Mouse (Mus musculus): ENCODE measurements around the gene Gm12258. TPM values are rescaled to one million over a fixed set of nuclear protein-coding genes. Genes with fewer than 3 reads are reported as not detected.

Gm12258 gene
- total RNA-seq, 2 experiments from 2014 or later = 0.78 TPM

- no peak for DNase-seq (ENCODE audit: low spot score)
Measured at GRCm38 (mm10) chr11:58901080-58901479, 54.1 kb downstream of the Gm12258 start.

DNA sequence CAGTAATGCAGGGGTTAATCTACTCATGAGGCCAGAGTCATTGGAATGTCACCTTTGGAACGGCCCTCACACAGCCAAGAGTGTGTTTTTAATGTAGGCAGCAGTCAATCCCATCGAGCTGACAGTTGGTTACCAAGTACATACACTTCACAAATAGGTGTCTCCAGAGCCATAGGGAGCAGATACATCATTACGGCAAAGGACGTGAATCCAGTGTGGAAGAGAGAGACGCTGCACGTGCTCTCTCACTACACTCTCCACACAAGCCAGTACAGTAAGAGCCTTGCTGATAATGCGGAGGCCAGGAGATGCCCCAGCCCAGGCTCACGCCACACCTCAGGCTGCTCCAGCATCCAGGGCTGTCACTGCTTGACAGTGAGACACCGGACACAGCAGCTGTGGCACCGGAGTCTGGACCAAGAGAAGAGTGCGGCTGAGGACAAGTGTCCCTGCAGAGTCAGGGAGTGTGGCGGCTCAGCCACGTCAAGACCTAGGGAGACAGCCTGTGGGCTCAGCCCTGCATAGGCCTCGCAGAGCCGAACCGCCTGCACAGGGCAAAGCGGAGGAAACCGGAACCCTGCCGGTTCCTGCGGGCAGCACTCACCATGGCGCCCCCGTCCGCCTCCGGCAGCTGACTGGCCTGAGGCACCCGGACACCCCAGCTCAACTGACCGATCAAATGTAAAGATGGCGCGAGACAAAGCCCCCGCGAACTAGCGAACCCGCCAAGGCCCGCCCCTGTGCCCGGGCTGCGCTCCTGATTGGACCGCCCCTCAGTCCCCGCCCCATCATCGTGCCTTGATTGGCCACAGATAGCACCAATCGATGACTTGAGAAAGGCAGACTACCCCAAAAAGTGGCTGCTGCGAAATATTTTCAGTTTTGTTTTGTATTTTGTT is 56.8 kb downstream of the Gm12258 start, which contains the start of gene Zfp39:
Gene Zfp39 (minus strand): TSS at position 715 of the 899 bp plus-strand sequence.
- peak; percentile 98 for DNase-seq (ENCODE audit: low spot score)

DNA sequence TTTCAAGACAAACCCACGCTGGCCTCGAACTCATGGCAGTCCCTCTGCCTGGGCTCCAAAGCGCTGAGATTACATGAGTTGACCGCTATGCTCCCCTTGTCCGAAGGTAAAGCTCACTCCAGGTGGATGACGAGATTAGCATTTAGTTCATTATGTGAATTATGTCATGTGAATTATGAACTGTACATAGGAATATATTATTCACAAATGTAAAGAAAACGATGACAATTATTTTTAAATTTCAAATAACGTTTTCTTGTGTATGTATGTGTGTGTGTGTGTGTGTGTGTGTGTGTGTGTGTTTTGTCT is 57.4 kb downstream of the Gm12258 start:
- no peak for DNase-seq (ENCODE audit: low spot score)

DNA sequence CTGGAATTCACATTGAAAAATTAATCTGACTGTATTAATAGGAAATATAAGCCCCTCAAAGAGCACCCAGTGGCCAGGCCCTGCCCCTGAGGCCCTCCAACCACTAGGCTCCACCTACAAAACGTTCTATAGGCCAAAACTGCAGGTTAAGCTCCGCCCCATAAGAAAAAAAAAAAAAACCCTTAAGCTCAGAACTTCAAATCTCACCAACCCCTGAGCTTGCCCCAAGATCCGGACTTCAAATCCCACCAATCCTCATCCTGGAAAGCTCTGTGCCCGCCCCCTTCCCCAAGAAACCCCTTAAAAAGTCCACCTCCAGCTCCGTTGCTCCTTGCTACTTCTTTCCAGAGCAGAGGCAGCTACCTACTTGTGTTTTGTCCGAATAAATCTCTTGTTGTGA is 57.9 kb downstream of the Gm12258 start:
- peak; percentile 12 for DNase-seq (ENCODE audit: low spot score)

Other genes with a start within 250 kb of the Gm12258 start
- gene 2210407C18Rik, start 231.1 kb upstream of the Gm12258 start, total RNA-seq (2021) = not detected
- gene Olfr323, start 216.7 kb upstream of the Gm12258 start, total RNA-seq (2021) = not detected
- not detected for gene Trim58, start 206.7 kb upstream of the Gm12258 start, total RNA-seq (2021)
- gene Olfr322, start 188.4 kb upstream of the Gm12258 start, total RNA-seq (2021) = not detected
- not detected for gene Olfr320, start 166.1 kb upstream of the Gm12258 start, total RNA-seq (2021)
- gene Olfr319, start 148.0 kb upstream of the Gm12258 start, total RNA-seq (2021) = not detected
- gene Olfr318, start 123.1 kb upstream of the Gm12258 start, total RNA-seq (2021) = not detected
- gene Olfr317, start 107.9 kb upstream of the Gm12258 start, total RNA-seq (2021) = not detected
- gene Olfr316, start 94.4 kb upstream of the Gm12258 start, total RNA-seq (2021) = not detected
- gene Olfr315, start 74.0 kb upstream of the Gm12258 start, total RNA-seq (2021) = not detected
- gene Olfr314, start 64.2 kb upstream of the Gm12258 start, total RNA-seq (2021) = not detected
- gene Fam183b, start 45.2 kb upstream of the Gm12258 start, total RNA-seq (2021) = not detected
- gene Olfr313, start 32.2 kb upstream of the Gm12258 start, total RNA-seq (2021) = not detected
- not detected for gene Olfr312, start 17.9 kb upstream of the Gm12258 start, total RNA-seq (2021)
- not detected for gene Olfr311, start 7.9 kb upstream of the Gm12258 start, total RNA-seq (2021)
- gene 2810021J22Rik, start 20.1 kb downstream of the Gm12258 start, total RNA-seq (2021) = 1 to 10 TPM in 1 of 2 experiments, under 1 TPM in 1; 0.82 to 1.2 TPM
- 1 to 10 TPM; 2.8 to 3.1 TPM for gene Zfp39, start 57.1 kb downstream of the Gm12258 start, total RNA-seq (2021)
- gene Btnl10, start 70.8 kb downstream of the Gm12258 start, total RNA-seq (2021) = not detected
- 10 to 100 TPM; 88.8 to 90.3 TPM for gene Rnf187, start 91.8 kb downstream of the Gm12258 start, total RNA-seq (2021)
- gene Hist3h2ba, start 101.8 kb downstream of the Gm12258 start, total RNA-seq (2021) = under 1 TPM; 0.62 to 0.97 TPM
- gene Hist3h2a, start 107.5 kb downstream of the Gm12258 start, total RNA-seq (2021) = 10 to 100 TPM in 1 of 2 experiments, 1 to 10 TPM in 1; 9.1 to 11.1 TPM
- under 1 TPM; 0.31 to 0.41 TPM for gene Trim17, start 107.5 kb downstream of the Gm12258 start, total RNA-seq (2021)
- 1 to 10 TPM; 5.9 to 6.5 TPM for gene Trim11, start 130.9 kb downstream of the Gm12258 start, total RNA-seq (2021)

All from gastrocnemius, adult 18-20 months (tissue).